Mouse (Mus musculus) cerebellum, postnatal 10 days (tissue): ENCODE measurements around the gene Retreg1.

Experiments
- DNase-seq, 2 experiments: peaks; one replicate each; pipeline ENCODE4 v3.0.0; 2021; ENCODE audit warnings: mixed read lengths in 2 of 2

Retreg1 gene

DNA sequence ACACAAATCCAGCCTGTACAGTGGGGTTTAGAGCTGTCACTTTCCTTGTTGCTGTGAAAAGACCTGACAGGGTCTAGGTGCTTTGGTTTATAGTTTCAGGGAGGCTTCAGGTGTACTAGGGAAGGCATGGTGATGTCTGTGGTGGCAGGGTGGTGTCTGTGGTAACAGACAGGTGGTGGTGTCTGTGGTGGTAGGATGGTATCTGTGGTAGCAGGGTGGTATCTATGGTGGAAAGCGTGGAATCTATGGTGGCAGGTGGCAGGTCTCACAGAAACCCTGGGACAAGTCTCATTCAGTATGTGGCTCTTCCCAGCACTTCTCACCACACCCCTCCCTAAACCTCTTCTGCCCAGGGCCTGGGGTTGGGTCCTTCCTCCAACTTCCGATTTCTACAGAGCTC is 8.7 kb upstream of the Retreg1 start:
- DNase-seq = no peak

DNA sequence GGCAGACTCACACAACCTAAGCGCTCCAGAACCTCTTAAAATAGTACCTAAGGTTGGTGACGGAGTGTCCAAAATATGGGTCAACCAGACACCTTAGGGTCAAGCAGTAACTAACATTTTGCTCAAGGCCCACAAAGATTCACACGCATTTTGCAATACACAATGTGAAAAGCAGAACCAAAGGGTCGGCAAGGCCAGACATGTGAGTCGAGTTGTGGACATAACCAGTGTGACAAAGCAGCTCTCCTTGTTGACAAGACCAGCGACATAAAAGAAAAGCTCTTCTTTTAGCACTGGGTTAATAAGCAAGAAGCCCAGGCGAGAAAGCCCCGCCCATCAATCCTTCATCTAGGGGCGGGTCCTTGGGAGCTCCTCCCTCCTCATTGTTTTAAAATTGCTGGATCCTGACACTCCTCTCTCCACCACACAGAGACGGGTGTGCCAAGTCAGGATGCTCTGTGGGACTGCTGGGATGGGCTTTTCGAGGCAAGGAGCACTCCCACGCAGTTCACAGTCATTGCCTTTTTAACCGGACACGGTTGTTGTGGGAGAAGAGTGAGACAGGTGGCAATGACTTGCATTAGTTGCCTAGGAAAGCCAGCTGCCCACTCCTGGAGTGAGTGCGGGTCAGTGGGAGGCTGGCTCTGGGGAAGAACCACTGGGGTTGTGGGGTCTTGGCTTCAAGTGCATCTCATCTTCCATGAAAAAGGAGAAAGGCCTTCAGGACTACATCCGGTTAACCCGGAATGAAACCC is 7.9 kb upstream of the Retreg1 start:
- no peak for DNase-seq

DNA sequence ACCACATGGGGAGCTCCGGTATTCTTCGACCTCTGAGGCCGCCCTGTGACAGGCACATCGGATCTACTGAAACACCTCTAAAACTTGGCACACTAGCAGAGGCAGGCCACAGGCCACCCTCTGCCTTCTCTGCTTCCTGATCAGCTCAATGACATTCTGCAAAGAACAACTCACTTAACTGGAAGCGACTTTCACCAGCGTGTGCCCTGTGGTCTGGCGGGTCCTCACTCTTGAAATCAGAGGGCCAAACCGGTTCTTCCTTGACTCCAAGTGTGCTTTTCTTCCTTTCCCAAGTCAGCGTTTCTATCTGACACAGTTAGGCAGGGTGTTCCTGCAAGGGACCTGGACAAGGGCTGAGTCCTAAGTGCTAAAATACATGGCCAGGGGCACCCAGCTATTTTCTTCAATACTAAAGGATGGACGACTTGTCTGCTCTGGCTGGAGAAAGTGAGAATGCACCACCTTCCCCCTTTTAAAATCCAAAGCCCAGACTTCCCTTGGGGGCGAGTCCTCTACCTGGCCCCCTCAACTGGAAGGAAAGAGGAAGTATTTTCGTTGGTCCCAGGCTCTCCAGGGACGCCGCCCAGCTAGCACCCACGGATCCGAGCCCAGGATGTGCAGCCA is 406 bp upstream of the Retreg1 start:
- DNase-seq = peak in 1 of 2 experiments; percentile 6

DNA sequence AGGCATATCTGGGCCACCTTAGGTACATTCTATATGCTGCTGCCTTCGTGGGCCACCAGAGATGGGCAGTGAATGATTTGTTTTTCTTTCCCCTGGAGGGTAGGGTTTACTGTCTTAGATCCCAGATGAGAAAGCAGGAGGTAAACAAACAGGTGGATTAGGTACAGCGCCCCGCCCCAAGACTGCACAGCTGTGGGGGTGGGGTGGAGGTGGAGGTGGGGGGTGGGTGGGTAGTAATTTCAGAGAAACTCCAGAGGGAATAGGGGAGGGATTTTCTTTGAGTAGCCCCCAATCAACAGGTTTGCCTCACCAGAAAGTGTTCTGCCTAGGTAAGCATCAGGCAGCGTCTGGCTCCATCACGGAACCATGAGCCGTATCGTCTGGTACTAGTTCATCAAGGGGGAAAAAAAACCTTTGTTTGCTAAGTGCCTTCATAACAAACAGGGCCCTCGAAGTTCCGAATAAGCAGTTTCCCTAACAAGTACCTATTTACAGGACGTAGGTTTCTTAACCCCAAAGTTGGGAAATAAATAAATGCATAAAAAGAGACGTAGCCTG is 1.1 kb downstream of the Retreg1 start:
- peak in 1 of 2 experiments; percentile 17 for DNase-seq

DNA sequence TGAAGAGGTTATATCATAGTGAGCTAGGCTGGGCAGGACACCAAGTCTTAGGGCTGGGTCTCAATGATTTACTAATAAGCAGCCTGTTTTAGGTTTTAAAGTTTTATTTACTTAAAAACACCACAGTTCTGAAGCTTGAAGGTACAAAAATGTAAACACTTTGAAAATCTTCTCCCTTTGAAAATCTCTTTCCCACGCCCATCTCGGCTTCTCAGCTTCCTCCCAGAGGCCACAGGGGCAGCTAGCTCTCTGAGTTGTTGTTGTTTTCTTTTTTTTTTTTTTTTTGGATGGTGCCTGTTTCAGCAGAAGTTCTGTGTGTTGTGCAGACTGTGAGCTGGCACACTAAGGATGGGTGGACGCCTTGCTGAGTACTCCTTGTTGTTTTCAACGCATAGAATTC is 1.8 kb downstream of the Retreg1 start:
- DNase-seq = no peak

DNA sequence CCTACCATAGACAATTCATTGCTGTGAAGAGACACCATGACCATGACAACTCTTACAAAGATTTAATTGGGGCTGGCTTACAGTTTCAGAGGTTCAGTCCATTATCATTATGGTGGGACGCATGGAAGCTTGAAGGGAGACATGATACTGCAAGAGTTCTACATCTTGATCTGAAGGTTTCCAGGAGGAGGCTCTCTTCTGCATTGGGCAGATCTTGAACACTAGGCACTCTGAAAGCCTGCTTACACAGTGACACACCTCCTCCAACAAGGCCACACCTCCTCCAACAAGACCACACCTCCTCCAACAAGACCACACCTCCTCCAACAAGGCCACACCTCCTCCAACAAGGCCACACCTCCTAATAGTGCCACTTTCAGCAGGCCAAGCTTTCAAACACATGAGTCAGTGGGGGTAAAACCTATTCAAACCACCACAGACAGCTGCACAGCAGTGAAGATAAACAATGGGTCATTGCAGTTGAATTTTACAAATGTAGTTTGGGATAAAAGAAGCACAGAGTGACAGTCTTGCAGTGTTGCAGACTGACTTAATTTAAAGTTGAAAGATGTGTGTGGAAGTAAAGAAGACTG is 4.7 kb downstream of the Retreg1 start:
- DNase-seq = no peak

DNA sequence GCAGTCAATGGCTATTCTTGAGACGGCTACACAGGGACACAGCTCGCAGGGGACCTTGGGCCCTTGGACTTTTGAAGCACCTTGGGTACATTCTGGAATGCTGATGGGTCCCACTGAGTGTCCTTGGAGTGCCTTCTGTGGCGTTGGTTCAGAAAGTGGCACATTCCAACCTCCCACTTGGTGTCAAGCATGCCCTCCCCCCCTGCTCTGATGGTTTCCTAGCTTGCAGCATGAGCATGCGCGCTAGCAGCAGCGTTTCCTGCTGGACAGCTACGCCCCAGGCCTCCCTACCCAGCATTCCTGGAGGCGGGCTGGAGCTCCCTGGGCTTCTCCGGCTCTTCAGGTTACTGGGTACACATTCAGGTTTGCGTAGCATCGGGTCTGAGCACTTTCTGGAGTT is 7.6 kb downstream of the Retreg1 start:
- no peak for DNase-seq

DNA sequence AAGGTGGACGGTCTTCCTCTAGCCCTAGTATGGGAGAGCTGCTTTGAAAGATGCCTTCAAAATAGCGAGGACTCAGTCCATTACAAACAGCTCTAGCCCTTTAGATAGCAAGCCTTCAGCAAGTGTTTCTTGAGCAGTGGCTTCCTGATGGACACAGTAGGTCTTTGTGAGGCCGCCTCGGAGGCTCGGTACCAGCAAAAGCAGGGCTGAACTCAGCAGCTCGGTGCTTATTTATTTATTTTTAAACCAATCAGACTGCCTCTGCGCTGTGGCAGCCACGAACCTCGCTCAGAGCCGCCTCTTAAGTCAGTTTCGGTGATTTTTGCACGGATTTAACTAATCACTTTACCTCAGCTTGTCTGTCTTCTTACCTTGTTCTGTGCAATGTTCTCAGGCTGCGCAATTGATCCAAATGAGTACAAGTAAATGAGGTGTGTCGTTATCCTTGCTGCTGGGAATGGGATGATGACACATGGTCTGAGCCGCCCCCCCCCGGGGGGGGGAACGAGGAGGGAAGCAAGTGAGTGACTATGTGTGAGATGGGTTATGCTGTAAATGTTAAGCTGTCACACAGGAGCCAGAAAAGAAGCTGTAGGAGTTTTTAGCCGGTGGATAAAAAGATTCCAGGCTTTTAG is 11.4 kb downstream of the Retreg1 start:
- DNase-seq = no peak

DNA sequence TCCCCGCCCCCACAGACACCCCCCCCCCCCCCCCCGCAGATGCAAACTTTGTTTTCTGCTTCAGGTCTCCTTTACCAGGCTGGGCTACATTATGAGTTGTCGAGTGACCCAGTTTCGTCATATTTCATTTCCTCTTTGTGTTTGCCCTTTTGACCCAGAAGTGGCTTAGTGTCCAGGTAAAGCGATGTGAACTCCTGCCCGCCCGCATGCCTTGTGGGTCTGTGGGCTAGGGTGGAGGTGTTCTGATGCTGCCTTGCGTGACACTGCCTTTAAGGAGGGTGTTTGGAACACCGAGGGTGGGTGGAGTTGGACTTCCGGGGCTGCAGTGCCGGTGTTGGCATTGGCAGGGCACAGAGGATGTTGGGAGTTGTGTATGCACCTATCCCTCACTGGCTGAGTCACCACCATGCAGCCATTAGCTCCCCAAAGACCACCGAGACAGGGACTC is 15.7 kb downstream of the Retreg1 start:
- DNase-seq = no peak

DNA sequence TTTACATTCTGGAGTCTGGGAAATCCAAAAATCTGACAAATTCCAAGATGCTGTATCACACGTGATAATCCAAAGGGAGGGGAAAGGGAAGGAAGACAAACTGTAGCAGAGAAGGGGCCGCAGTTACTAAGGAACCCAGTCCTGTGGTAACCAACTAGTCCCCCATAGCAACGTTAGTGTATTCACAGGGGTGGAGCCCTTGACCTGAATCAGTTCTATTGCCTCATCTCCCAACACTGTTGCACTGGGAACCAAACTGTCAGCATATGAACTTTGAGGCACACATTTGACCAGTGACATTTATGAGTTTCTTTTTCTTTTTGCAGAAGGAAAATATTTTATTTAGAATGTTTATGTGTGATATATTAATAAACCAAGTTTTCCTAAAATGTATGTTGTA is 16.5 kb downstream of the Retreg1 start:
- no peak for DNase-seq

DNA sequence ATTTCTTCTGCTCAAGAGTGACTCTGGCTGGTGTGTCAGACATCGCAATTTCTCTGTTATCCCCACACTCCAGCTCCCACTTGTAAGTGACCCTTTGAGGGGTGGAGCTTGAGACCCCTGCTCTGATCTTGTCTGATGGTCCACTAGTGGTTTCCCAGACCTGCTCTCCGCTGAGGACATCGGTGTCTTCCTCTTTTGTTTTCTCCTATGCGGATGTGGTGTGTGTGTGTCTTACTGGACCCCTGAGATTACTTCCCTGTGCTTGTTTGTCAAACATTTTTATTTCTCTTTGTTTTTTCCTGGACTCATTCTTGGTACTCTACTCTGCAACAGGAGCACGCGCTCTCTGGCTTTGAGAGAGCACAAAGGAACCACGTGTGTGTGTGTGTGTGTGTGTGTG is 18.9 kb downstream of the Retreg1 start:
- no peak for DNase-seq

DNA sequence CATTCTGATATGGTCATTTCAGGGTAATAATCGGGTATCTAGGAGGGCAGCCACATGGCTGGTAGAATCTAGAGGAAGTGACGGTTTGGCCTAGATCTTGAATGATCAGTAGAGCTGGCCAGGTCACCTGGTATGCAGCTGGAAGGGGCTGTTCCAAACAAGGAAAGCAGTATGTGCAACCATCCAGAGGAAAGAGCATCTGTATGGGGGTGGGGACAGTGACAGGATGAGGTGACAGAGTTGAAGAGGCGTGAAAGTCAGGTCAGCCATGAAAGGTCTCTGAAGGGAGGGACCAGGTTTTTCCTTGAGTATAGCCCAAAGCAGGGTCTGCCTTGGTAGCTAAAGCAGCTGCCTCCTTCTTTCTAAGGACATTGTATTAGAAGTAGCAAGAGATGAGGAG is 22.6 kb downstream of the Retreg1 start:
- DNase-seq = no peak

DNA sequence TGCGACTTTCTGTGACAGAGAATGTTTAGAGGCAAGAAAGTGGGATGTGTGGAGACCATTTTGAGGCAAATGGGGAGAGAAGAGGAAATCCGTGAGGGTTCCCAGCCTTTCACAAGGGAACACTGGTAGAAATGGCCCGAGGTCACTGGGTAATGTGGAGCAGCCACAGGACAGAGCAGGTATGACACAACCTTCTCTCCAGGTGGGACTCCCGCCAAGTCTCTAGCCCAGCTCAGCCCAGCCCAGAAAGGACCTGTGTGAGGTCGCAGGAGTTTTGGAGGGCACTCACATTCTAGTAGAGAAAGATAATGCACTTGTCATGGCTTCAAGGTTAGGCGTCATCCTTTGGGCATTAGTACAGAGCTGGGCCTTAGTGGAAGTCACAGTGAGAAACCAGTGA is 23.1 kb downstream of the Retreg1 start:
- DNase-seq = peak in 1 of 2 experiments; percentile 18

DNA sequence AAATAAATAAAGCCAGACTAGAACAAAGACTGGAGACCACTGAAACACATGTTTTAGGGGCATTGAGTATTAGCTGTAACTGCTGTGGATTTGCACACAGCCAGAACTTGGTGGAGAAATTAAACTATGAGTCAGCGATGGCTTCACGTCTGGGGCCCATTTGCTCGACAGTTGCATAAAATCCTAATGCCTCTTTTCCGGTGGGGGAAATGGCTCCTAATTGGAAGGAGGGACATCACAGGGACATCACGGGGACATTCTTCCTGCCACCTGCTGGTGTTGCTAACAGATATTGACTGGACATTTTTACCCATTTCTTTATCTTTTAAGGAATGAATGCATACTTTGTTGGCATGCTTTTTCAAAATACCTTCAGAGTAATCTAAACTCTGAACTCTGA is 26.1 kb downstream of the Retreg1 start:
- DNase-seq = no peak

DNA sequence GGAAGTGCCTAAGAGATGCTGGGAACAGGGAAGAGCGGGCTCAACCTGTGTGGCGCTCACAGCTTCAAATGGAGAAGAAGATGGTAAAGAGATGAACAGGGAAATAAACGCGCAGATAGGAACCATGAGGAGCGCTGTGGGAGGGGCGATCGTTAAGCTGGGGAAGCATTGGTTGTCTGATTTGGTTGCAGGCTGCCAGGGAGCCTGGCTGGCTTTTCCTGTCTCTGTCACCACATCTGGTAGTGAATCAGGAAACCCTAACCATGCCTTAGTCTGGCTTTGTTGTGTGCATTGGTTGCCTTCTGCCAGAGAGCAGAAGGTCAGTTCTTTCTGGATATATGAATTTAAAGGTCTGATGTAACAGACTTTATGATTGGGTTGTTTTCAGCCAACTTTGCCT is 28.5 kb downstream of the Retreg1 start:
- DNase-seq = no peak

DNA sequence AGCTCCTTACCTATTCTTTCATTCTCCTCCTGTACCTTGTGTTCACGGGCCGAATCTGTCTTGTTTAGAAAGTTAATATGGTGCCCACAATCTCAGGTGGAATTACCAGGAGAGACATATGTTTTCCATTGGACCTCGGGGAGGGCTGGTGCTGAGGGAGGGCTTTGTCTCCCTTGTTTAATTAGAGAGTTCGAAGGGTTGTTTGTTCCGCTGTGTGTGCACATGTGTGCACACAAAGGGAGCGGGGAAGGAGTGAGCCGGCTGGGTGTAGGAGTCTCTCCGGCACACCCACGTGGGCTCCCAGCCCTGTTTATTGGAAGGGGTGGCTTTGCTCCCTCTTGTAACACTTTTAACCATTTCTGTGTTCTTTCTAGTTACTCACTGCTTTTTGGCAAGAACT is 29.1 kb downstream of the Retreg1 start:
- DNase-seq = no peak

DNA sequence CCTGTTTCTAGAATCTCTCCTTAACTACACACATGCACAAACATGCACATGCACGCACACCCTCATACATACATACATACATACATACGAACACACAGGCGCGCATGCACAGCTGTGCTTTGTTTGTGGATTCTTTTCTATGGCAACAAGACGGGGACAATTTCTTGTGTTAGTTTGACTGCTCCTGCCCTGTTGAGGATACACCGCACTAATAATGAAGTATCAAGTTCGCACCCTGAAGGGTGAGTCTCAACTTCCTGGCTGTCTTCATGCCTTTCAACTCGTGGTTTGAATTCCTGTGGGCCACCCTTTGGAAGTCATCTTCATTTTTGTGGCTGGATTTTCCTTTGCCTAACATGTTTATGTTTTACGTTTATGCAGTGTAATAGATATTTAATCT is 29.7 kb downstream of the Retreg1 start:
- DNase-seq = no peak

DNA sequence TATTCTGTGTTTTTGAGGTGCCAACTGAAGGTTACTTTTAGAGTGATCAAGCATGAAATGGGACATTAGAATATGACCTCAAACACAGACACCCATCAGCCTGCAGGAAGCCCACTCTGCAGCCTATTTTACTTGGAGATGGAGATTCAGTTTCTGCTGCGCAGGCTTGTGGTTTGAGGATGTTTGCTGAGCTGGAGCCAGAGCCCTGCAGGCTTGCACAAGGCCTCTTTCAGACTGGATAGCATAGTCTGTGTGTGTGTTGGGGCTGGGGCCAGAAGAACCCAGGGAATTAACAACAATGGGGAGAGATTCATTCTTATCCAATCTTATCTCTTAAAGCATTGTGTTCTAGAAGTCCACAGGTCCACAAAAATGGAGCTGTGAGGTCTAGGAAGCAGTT is 30.6 kb downstream of the Retreg1 start:
- DNase-seq = no peak

DNA sequence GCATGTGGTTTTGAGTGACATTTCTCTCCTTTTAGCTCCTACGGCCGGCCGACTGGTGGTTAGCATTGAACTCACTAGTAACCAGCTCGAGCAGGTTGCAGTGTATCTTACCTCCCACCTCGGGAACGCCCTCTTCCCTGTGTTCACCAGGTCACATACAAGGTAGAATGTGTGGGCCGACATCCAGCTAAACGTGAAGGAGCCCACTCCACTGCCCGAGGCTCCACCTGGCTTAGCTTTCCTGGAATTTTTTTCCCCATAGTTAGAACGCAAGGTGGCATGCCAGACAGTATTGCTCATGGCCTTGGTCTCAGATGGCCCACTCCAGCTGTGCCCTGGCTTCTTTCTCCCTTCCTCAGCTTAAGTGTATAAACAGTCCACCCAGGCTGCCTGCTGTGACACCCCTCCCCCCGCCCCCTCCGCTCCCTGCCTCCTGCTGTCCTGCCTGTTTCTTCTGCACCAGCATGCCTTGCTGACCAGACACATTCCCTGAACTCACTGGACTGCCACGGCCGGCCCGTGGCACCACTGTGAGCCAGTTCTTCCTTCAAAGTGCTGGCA is 33.7 kb downstream of the Retreg1 start:
- DNase-seq = no peak

DNA sequence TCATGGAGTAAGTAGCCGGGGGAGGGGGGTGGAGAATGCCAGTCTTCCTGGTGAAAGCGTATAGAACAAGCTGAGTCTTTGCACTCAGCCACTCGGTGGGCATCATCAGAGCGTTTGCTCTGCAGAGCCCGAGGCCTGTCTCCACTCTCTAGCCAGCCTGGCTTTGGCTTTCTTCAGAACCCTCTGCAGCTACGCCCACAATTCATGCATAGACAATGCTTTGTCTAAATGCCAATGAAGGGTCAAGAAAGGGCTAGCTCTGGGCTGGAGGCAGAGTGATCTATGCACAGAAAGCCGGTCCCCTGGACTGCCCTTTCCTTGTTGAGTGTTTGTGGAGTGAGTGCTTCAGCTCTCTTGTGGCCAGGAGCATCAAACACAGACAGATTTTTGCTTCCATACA is 34.8 kb downstream of the Retreg1 start:
- DNase-seq = no peak

DNA sequence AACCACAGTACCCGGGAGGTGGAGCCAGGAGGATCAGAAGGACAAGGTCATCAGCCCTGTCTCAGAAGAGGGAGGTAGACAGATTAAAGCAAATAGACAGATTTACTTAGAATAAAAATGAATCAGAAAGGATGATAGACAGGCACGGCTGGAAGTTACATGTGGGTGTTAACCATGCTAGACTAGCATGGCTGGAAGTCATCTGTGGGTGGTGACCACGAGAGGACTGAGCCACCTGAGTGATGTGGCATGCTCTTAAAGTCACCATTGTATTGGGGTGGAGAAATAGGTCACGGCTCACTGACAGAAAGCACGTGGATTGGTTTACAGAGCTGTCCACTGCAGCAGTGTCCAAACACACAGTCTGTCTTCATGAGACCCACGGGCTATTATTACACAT is 36.2 kb downstream of the Retreg1 start:
- DNase-seq = no peak

DNA sequence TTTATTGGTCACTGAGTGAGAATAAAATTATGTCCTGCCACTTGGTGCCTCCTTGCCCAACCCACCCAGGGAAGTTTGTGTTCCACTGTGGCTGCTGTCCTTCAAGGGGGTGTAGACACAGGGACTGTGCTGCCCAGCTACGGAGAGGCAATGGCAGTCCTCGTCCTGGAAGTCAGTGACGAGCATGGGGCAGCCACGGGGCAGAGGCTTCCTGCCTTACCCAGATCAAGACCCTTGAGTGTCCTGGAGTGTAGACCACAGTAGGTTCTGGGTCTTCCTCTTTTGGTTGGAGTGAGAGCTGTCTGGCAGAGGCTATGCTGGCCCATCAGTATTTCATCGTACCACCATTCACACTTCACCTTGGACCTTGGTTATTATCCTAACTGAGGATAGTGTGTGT is 37.2 kb downstream of the Retreg1 start:
- no peak for DNase-seq

DNA sequence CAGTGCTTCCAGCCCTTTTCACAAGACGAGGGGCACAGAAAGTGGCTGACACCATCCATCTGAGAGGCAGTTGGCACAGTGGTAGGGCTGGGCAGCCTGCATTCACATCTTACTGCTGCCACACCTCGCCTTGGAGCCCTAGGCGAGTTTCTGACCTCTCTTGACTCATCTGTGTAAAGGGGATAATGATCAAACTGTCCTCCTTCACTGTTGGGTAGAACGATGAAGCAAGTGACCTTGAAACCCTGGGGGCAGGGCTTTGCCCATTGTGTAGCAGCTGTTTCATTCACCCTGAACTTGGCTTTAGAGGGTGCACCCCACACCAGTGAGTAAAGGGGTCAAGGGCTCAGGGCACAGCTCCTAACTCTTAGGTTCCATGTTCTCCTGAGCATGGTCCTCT is 39.0 kb downstream of the Retreg1 start:
- DNase-seq = no peak
